Comparison of ENCODE assay signal across 39 mouse cellular contexts in genomic region chr14:78323356-78323755, GRCm38 (mm10). TPM values are rescaled to one million over a fixed set of nuclear protein-coding genes. Genes with fewer than 3 reads are reported as not detected.
"Had no signal": no experiment of that assay in that cellular context is flagged by ENCODE, and none has a peak within 500 bp of the region (broad histone marks: within the 10 kb centered on the region; RNA-seq: fewer than 3 reads in every experiment).

No protein-coding gene starts in this region.

- H3K36me3 ChIP-seq: heart, embryonic 10.5 days; heart, embryonic 12.5 days; heart, embryonic 13.5 days; heart, embryonic 15.5 days; hindbrain, embryonic 10.5 days; hindbrain, embryonic 12.5 days; hindbrain, embryonic 13.5 days; hindbrain, embryonic 15.5 days; intestine, embryonic 15.5 days; kidney, embryonic 15.5 days had no signal

- H3K27me3 ChIP-seq: heart, embryonic 12.5 days; heart, embryonic 13.5 days; heart, embryonic 15.5 days; hindbrain, embryonic 12.5 days; hindbrain, embryonic 13.5 days; hindbrain, embryonic 15.5 days; intestine, embryonic 15.5 days; kidney, embryonic 15.5 days had no signal

- H3K27ac ChIP-seq: heart, embryonic 10.5 days; heart, embryonic 13.5 days; heart, embryonic 15.5 days; hindbrain, embryonic 10.5 days; hindbrain, embryonic 12.5 days; hindbrain, embryonic 13.5 days; hindbrain, embryonic 14.5 days; hindbrain, embryonic 15.5 days; hindbrain, postnatal 0 days; intestine, embryonic 15.5 days; kidney, embryonic 15.5 days; kidney, postnatal 0 days; layer of hippocampus, adult 2 months had no signal

- H3K9ac ChIP-seq: heart, embryonic 12.5 days; heart, embryonic 13.5 days; heart, embryonic 15.5 days; hindbrain, embryonic 12.5 days; hindbrain, embryonic 13.5 days; hindbrain, embryonic 14.5 days; hindbrain, embryonic 15.5 days; intestine, embryonic 15.5 days; kidney, embryonic 15.5 days had no signal

- H3K9me3 ChIP-seq: heart, embryonic 10.5 days; heart, embryonic 12.5 days; heart, embryonic 13.5 days; heart, embryonic 15.5 days; hindbrain, embryonic 10.5 days; hindbrain, embryonic 12.5 days; hindbrain, embryonic 13.5 days; hindbrain, embryonic 15.5 days; intestine, embryonic 15.5 days; kidney, embryonic 15.5 days had no signal

- H3K4me3 ChIP-seq: heart, embryonic 10.5 days; heart, embryonic 12.5 days; heart, embryonic 13.5 days; heart, embryonic 15.5 days; hindbrain, embryonic 10.5 days; hindbrain, embryonic 12.5 days; hindbrain, embryonic 13.5 days; hindbrain, embryonic 15.5 days; intestine, embryonic 15.5 days; kidney, embryonic 15.5 days; layer of hippocampus, adult 2 months had no signal

- ATAC-seq: hindbrain, embryonic 16.5 days; hindbrain, postnatal 0 days; inflammation-experienced regulatory T-cells, adult 6 months; intestine, embryonic 15.5 days; intestine, embryonic 16.5 days; intestine, postnatal 0 days had no signal

- DNase-seq: heart, postnatal 10 days; heart, postnatal 14 days; heart, postnatal 36 days; heart, postnatal 4 days; kidney, adult 11 months; kidney, adult 18-20 months; kidney, adult 2 months; kidney, adult 8-10 months; kidney, adult 9 months; kidney, postnatal 10 days; kidney, postnatal 14 days; kidney, postnatal 25 days; kidney, postnatal 36 days; kidney, postnatal 4 days; layer of hippocampus, adult 9-11 months; layer of hippocampus, postnatal 36 days had no signal

- H3K4me2 ChIP-seq: heart, embryonic 11.5 days; heart, embryonic 12.5 days; heart, embryonic 13.5 days; heart, embryonic 15.5 days; hindbrain, embryonic 12.5 days; hindbrain, embryonic 13.5 days; hindbrain, embryonic 14.5 days; hindbrain, embryonic 15.5 days; intestine, embryonic 15.5 days; kidney, embryonic 15.5 days had no signal

- H3K4me1 ChIP-seq: heart, embryonic 10.5 days; heart, embryonic 12.5 days; heart, embryonic 15.5 days; hindbrain, embryonic 10.5 days; hindbrain, embryonic 12.5 days; hindbrain, embryonic 13.5 days; hindbrain, embryonic 15.5 days; intestine, embryonic 15.5 days; kidney, embryonic 15.5 days had no signal

RNA-seq across cellular contexts. Expression of gene Tnfsf11, which starts 15.5 kb away (rescaled TPM):
- total RNA-seq: heart, postnatal 10 days; heart, postnatal 25 days; heart, postnatal 36 days; heart, postnatal 4 days; hindbrain, postnatal 0 days; layer of hippocampus, adult 18-20 months; layer of hippocampus, adult 2 months; layer of hippocampus, postnatal 25 days; layer of hippocampus, postnatal 36 days had no signal
- polyA plus RNA-seq: hindbrain, embryonic 13.5 days; hindbrain, embryonic 16.5 days; hindbrain, postnatal 0 days; intestine, embryonic 14.5 days had no signal
